Mouse (Mus musculus): ENCODE results near the gene Armh3. TPM values are rescaled to one million over a fixed set of nuclear protein-coding genes. Genes with fewer than 3 reads are reported as not detected.
"Not testable (repeated sequence)": the region's sequence is repeated elsewhere in the genome, so short reads cannot be mapped to it uniquely, and the experiment has no call there.

The Armh3 gene
- polyA plus RNA-seq, 1 experiment from 2014 or later, result 22.1 TPM

DNA sequence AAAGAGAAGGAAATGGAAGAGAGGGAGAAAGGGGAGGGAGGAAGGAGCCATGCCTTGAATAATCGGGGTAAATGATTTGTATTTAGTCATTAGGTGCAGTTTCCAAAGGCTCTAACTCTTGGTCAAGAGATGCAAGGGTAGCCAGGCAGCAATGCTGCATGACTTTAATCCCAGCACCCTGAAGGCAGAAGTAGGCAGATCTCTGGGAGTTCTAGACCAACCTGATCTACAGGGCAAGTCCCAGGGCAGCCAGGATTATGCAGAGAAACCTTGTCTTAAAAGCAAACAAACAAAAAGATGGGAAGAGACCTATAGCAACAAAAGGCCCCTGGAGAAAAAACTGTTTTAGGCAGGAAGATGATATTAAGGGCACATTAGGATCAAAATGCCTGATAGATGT is 1.1 kb upstream of the Armh3 start:
- H3K4me1 ChIP-seq, result peaks cover 18% of the 10 kb centered on the region
- no peak overlapping the region for H3K9ac ChIP-seq
- H3K4me3 ChIP-seq, result no peak overlapping the region
- no peaks in the 10 kb centered on the region for H3K9me3 ChIP-seq
- 61% methylated on average over 1 of the region's 1 CpGs for WGBS
- peaks cover 7% of the 10 kb centered on the region for H3K36me3 ChIP-seq
- no peak overlapping the region for H3K4me2 ChIP-seq (replicated peaks)
- no peak for ATAC-seq (ENCODE audit: low FRiP score, low read depth)
- peaks cover 3% of the 10 kb centered on the region; the same call in 1 of the 2 replicates for H3K27me3 ChIP-seq
- no peak overlapping the region for H3K27ac ChIP-seq

DNA sequence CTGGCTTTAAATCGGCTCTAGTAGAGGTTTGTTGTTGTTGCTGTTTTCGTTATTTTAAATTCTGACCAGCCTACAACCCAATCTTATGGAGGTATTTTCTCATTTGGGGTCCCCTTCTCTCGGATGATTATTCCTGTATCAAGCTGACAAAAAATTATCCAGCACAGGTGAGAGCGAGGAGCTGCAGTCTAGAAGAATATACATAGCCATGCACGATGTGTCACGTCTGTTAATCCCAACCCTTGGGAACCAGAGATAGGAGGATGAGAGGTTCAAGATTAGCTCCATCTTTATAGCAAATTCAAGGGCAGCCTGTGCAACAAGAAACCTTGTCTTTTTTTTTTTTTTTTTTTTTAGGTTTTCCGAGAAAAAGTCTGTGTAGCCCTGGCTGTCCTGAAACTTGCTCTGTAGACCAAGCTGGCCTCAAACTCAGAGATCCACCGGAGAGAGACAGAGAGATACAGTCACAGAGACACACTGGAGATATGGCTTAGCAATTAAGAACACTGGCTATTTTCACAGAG is 468 bp upstream of the Armh3 start:
- H3K9ac ChIP-seq, result no peak overlapping the region

DNA sequence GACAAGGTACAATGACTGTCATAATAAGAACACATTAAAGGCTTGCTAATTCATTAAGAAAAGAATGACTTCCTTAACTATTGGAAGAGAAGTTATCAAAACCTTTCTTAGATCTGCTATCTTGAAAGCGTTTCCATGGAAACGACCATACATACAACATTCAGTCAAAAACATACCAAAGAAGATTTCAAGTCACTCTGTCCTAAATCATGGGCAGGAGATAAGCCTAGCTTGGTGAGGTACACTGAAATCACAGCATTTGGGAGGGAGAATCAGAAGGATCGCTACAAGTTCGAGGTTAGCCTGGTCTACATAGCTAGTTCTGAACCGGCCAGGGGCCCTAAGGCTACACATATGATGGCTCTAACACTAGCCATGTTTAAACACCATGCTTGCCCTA is 923 bp downstream of the Armh3 start:
- Histone ChIP-seq H3K36me3 (peaks cover 7% of the 10 kb centered on the region), H3K27ac (peak overlapping the region; percentile 92; the same call in 1 of the 2 replicates), H3K4me2 (replicated peaks) (peak overlapping the region; percentile 69), H3K9me3 (no peaks in the 10 kb centered on the region), H3K9ac (peak overlapping the region; percentile 95), H3K4me3 (peak overlapping the region; percentile 85), H3K27me3 (peaks cover 3% of the 10 kb centered on the region; the same call in 1 of the 2 replicates), H3K4me1 (peaks cover 9% of the 10 kb centered on the region)
- WGBS, result 67% methylated on average over 5 of the region's 5 CpGs
- no peak for ATAC-seq (ENCODE audit: low FRiP score, low read depth)

More for the DNA sequence above, 468 bp upstream of the Armh3 start:
- peaks cover 7% of the 10 kb centered on the region for H3K36me3 ChIP-seq
- WGBS, result 9% methylated on average over 8 of the region's 8 CpGs
- H3K4me2 ChIP-seq (replicated peaks), result peak overlapping the region; percentile 69
- no peaks in the 10 kb centered on the region for H3K9me3 ChIP-seq
- ATAC-seq (ENCODE audit: low FRiP score, low read depth), result no peak
- peak overlapping the region; percentile 85 for H3K4me3 ChIP-seq
- no peak overlapping the region for H3K27ac ChIP-seq
- peaks cover 12% of the 10 kb centered on the region for H3K4me1 ChIP-seq
- H3K27me3 ChIP-seq, result peaks cover 3% of the 10 kb centered on the region; the same call in 1 of the 2 replicates

DNA sequence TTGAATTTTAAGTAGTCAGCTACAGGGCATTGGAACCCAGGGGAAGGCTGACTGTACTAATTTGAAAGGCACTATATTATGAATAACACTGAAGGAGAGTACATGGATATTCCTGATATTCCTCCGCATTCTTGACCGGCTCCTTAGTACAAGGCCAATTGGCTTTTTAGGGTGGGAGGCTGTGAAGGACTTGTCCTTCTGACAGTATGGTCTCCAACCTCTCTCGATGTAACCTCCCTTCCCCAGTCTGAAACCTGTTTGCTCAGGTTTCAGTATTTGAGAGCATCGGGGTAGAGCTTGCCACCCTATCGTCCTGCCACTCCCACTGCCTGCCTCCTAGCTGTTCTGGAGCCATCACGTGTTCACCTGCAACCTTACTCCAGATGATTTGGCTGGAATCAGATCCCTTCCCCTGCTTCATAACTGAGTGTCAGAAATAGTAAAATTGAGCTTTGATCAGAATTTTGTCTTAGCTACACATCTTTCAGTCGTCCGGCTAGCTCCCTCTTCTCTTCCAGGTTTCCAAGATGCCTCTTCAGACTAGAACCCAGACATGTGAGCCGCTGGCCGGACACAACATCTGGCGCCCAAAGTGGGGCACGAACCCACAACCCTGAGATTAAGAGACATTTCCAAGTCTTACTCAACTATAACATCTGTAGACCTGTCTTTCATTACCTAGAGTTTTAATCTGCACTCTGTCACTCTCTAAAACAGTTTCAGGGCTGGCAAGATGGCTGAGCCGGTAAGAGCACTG is 4.1 kb downstream of the Armh3 start:
- no peaks in the 10 kb centered on the region for H3K27me3 ChIP-seq
- H3K4me3 ChIP-seq, result no peak overlapping the region
- 95% methylated on average over 13 of the region's 13 CpGs for WGBS
- H3K4me1 ChIP-seq, result peaks cover 9% of the 10 kb centered on the region
- no peak overlapping the region for H3K4me2 ChIP-seq (replicated peaks)
- no peak overlapping the region for H3K9ac ChIP-seq
- H3K36me3 ChIP-seq, result peaks cover 7% of the 10 kb centered on the region
- no peak for ATAC-seq (ENCODE audit: low FRiP score, low read depth)
- H3K27ac ChIP-seq, result no peak overlapping the region
- H3K9me3 ChIP-seq, result no peaks in the 10 kb centered on the region

DNA sequence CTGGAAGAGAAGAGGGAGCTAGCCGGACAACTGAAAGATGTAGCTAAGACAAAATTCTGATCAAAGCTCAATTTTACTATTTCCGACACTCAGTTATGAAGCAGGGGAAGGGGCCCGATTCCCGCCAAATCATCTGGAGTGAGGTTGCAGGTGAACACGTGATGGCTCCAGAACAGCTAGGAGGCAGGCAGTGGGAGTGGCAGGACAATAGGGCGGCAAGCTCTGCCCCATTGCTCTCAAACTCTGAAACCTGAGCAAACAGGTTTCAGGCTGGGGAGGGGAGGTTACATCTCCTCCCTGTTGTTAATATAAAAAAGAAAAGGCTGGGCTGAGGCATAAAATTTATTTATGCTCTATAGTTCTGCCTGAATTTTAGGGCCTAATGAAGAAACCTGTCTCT is 4.8 kb downstream of the Armh3 start:
- 81% methylated on average over 6 of the region's 6 CpGs for WGBS
- H3K4me1 ChIP-seq; H3K36me3 ChIP-seq; H3K4me3 ChIP-seq; ATAC-seq (ENCODE audit: low FRiP score, low read depth); H3K27ac ChIP-seq; H3K4me2 ChIP-seq (replicated peaks); H3K27me3 ChIP-seq; H3K9ac ChIP-seq; H3K9me3 ChIP-seq: not testable (repeated sequence)

DNA sequence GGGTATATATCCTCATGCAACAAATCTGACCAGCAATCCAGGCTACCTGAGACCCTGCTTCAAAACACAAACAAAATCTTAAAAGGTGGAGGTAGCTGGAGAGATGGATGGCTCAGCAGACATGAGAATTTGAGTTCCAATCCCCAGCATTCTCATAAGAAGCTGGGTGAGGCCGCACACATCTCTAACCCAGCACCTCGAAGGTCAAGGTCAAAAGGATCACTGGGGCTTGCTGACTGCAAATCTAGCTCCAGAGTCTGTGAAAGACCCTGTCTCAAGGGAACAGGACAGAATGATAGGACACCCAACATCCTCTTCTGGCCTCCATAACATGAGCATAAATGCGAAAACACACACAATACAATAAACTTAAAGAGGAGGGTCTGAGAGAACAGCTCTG is 7.1 kb downstream of the Armh3 start:
- Histone ChIP-seq H3K9me3 (no peaks in the 10 kb centered on the region), H3K4me3 (no peak overlapping the region), H3K9ac (no peak overlapping the region), H3K4me1 (no peaks in the 10 kb centered on the region), H3K36me3 (peaks cover 18% of the 10 kb centered on the region), H3K4me2 (replicated peaks) (no peak overlapping the region), H3K27ac (no peak overlapping the region), H3K27me3 (no peaks in the 10 kb centered on the region)
- no peak for ATAC-seq (ENCODE audit: low FRiP score, low read depth)
- WGBS, result 93% methylated on average over 3 of the region's 3 CpGs

DNA sequence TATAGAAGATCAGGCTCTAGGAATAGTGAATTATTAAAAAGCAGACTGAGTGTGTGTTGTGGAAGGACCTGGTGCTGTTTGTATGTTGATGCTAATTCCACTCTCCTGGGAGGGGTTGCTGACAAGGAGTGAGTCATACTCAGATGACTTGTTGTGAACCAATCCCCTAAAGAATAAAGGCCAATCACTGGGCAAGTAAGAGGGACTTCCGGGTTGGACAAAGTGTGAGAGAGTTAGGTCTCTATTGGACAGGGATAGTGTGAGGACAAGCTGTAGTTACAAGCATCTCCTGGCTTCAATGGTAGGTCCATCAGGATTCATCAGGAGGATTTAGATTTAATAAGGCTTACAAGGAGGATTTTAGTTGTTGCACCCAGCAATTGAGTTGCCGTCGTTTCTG is 10.1 kb downstream of the Armh3 start:
- H3K9ac ChIP-seq, result no peak overlapping the region
- no peaks in the 10 kb centered on the region for H3K27me3 ChIP-seq
- 95% methylated on average over 3 of the region's 3 CpGs for WGBS
- no peak overlapping the region for H3K27ac ChIP-seq
- no peak for ATAC-seq (ENCODE audit: low FRiP score, low read depth)
- no peaks in the 10 kb centered on the region for H3K4me1 ChIP-seq
- no peaks in the 10 kb centered on the region for H3K9me3 ChIP-seq
- no peak overlapping the region for H3K4me2 ChIP-seq (replicated peaks)
- H3K36me3 ChIP-seq, result peaks cover 11% of the 10 kb centered on the region
- no peak overlapping the region for H3K4me3 ChIP-seq

DNA sequence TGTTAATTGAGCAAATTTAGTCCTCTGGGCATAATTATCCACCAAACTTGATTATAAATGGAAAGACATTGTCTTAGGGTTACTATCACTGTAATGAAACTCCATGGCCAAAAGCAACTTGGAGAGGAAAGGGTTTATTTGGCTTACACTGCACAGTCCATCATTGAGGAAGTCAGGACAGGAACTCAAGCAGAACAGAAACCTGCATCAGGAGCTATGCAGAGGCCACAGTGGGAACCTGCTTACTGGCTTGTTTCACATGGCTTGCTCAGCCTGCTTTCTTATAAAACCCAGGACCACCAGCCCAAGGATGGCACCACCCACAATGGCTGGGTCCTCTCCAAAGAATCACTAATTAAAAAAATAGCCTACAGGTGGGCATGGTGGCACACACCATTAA is 13.9 kb downstream of the Armh3 start:
- Histone ChIP-seq H3K9ac (no peak overlapping the region), H3K27ac (no peak overlapping the region), H3K27me3 (no peaks in the 10 kb centered on the region), H3K9me3 (no peaks in the 10 kb centered on the region), H3K36me3 (peaks cover 11% of the 10 kb centered on the region), H3K4me1 (no peaks in the 10 kb centered on the region), H3K4me3 (no peak overlapping the region), H3K4me2 (replicated peaks) (no peak overlapping the region)
- no peak for ATAC-seq (ENCODE audit: low FRiP score, low read depth)

DNA sequence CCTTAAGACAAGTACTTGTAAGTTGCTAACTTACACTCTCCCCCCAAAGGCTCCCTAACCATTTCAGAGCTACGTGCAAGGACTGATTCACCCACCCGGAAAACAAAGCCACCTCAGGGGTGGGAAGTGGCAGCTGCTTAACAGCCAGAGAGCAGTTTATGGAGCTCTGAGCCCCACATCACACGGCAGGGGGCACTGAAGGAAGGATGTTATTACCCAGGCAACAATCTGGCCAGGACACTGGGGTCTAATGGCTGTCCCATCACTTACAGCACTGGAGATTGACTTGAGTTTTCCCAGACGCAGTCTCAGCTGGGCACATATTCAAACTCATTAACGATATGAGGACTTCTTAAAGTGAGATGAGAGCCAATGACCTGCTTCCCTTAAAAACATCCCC is 37.5 kb downstream of the Armh3 start:
- H3K36me3 ChIP-seq, result peaks cover 59% of the 10 kb centered on the region
- no peak overlapping the region for H3K4me3 ChIP-seq
- H3K9ac ChIP-seq, result no peak overlapping the region
- no peaks in the 10 kb centered on the region for H3K27me3 ChIP-seq
- H3K4me1 ChIP-seq, result no peaks in the 10 kb centered on the region; the same call in 1 of the 2 replicates
- 13% methylated on average over 5 of the region's 5 CpGs for WGBS
- ATAC-seq (ENCODE audit: low FRiP score, low read depth), result no peak
- no peak overlapping the region for H3K27ac ChIP-seq
- H3K9me3 ChIP-seq, result no peaks in the 10 kb centered on the region
- no peak overlapping the region for H3K4me2 ChIP-seq (replicated peaks)

DNA sequence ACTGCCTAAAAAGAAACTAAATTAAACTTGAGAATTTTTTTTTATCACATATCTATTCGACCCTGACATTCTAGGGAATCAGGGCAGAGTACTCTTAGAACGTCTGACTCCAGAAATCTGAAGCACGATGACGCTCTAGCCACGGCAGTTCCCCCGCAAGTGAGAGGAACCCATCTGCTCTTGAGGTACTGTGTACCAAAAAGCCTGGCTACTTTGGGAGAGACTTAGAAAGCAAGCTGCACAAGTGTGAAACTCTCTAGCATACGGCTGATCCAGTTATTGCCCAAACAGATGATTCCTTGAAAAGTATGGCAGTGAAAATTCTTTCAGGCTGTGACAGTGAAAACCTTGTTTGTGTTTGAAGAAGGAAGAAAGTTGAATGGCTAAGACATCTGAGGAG is 41.6 kb downstream of the Armh3 start:
- no peaks in the 10 kb centered on the region for H3K27me3 ChIP-seq
- no peak overlapping the region for H3K4me3 ChIP-seq
- no peak overlapping the region for H3K4me2 ChIP-seq (replicated peaks)
- peaks cover 48% of the 10 kb centered on the region for H3K36me3 ChIP-seq
- no peaks in the 10 kb centered on the region for H3K9me3 ChIP-seq
- WGBS, result 89% methylated on average over 7 of the region's 7 CpGs
- H3K4me1 ChIP-seq, result no peaks in the 10 kb centered on the region; the same call in 1 of the 2 replicates
- no peak overlapping the region for H3K27ac ChIP-seq
- no peak for ATAC-seq (ENCODE audit: low FRiP score, low read depth)
- H3K9ac ChIP-seq, result no peak overlapping the region

DNA sequence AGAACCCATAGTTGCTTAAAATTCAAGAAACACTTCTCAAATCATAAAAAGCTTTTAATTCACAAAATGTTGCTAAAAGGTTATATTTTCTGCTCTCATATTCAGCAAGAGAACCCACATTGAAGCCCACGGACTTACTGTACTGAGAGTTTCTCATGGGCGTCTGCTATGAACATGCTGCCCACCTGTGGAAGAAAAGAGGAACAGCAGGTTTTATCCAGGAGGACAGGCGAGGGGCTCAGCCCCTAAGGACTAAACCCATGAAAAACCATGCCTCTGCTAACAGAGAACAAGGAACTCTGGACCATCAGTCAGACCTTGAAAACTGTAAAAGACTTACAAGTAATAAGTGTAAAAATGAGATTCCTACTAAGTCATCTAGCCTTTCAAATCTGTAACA is 45.0 kb downstream of the Armh3 start:
- Histone ChIP-seq H3K4me2 (replicated peaks) (no peak overlapping the region), H3K27ac (no peak overlapping the region), H3K4me3 (no peak overlapping the region), H3K27me3 (no peaks in the 10 kb centered on the region), H3K9ac (no peak overlapping the region), H3K36me3 (peaks cover 52% of the 10 kb centered on the region), H3K4me1 (no peaks in the 10 kb centered on the region), H3K9me3 (no peaks in the 10 kb centered on the region)
- no peak for ATAC-seq (ENCODE audit: low FRiP score, low read depth)
- WGBS, result 6% methylated on average over 3 of the region's 3 CpGs

DNA sequence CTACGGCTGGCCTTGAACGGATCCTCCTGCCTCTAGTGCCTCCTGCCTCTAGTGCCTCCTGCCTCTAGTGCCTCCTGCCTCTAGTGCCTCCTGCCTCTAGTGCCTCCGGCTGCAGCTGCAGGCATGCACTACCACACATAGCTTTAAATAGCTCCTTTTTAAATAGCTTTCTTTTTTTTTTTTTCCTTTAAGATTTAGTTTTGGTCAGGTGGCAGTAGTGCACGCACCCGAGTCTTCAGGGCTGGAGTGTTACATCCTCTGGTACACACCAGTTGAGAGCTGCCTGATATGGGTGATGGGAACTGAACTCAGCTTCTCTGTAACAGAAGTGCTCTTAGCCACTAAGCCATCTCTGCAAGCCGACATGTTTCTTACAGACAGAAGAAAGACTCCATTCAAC is 49.1 kb downstream of the Armh3 start:
- no peak for ATAC-seq (ENCODE audit: low FRiP score, low read depth)
- Histone ChIP-seq H3K27me3 (no peaks in the 10 kb centered on the region), H3K4me2 (replicated peaks) (no peak overlapping the region), H3K9me3 (no peaks in the 10 kb centered on the region), H3K9ac (no peak overlapping the region), H3K36me3 (peaks cover 49% of the 10 kb centered on the region), H3K4me3 (no peak overlapping the region), H3K4me1 (no peaks in the 10 kb centered on the region), H3K27ac (no peak overlapping the region)
- WGBS, result 88% methylated on average over 6 of the region's 6 CpGs

DNA sequence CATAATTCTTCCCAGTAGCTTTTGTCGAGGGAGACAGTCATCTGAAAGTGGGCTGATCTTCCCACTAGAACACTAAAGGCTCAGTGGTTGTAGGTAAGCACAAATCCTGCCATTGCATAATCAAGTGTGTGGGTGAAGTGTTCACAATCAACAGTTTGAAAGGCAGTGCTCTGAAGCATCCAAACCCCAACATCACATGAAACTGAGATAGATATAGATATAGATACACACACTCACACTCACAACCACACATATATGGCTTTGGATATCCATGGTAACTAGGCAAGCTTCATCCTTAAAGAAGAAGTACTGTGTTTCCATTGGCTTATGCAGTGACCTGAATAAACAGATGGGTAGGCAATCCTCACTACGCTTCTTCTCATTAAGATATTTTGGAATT is 50.5 kb downstream of the Armh3 start:
- Histone ChIP-seq H3K27me3 (no peaks in the 10 kb centered on the region), H3K36me3 (peaks cover 55% of the 10 kb centered on the region), H3K9me3 (no peaks in the 10 kb centered on the region), H3K9ac (no peak overlapping the region), H3K4me1 (no peaks in the 10 kb centered on the region), H3K27ac (no peak overlapping the region), H3K4me3 (no peak overlapping the region), H3K4me2 (replicated peaks) (no peak overlapping the region)
- ATAC-seq (ENCODE audit: low FRiP score, low read depth), result no peak
- WGBS, result 83% methylated on average over 2 of the region's 2 CpGs

Measured in limb, embryonic 13.5 days (tissue).